Mouse (Mus musculus) G1E (cell line): ENCODE data around the gene Acrbp.

Source experiments
- CTCF ChIP-seq: IDR thresholded peaks from 2 replicates; pipeline ENCODE4 v1.5.1; 2012; ENCODE audit warnings: low read depth, low read length, inconsistent platforms, mixed read lengths
- GATA1 ChIP-seq: IDR thresholded peaks from 2 replicates; pipeline ENCODE4 v1.6.1; 2012; ENCODE audit warnings: borderline replicate concordance, low read length, inconsistent platforms, mixed read lengths
- POLR2AphosphoS5 ChIP-seq: IDR thresholded peaks from 2 replicates; pipeline ENCODE4 v1.6.1; 2012; ENCODE audit warnings: low read depth, low read length, inconsistent platforms; ENCODE audit not compliant: insufficient replicate concordance
- TAL1 ChIP-seq: conservative IDR thresholded peaks from 2 replicates; pipeline ENCODE4 v1.6.1; 2012; ENCODE audit warnings: low read depth, low read length, inconsistent platforms, mixed read lengths

- TF ChIP-seq CTCF (no peak), GATA1 (no peak), POLR2AphosphoS5 (no peak), TAL1 (no peak)
Measured at GRCm38 (mm10) chr6:125042081-125042480, 7.4 kb upstream of the Acrbp start.
